Mouse (Mus musculus): Measurements from ENCODE around the gene Vmn1r5. TPM values are rescaled to one million over a fixed set of nuclear protein-coding genes. Genes with fewer than 3 reads are reported as not detected.

The Vmn1r5 gene
- polyA plus RNA-seq (2017; shearing (Covaris generic)), result under 1 TPM; 0.08 to 0.32 TPM

GRCm38 (mm10) chr6:56969973-56970372, at the start of gene Vmn1r5:
Gene Vmn1r5 (plus strand): TSS chr6:56970273.

GRCm38 (mm10) chr6:56923726-56924707, 46.1 kb upstream of the Vmn1r5 start, which contains the start of the genes Nt5c3 and Vmn1r4:
Gene Nt5c3 (minus strand): TSS chr6:56923932.
Gene Vmn1r4 (plus strand): TSS chr6:56924015.

GRCm38 (mm10) chr6:56996943-56997342, 26.9 kb downstream of the Vmn1r5 start, which contains the start of gene Vmn1r6:
Gene Vmn1r6 (plus strand): TSS chr6:56997243.

GRCm38 (mm10) chr6:57025224-57025623, 55.2 kb downstream of the Vmn1r5 start, which contains the start of gene Vmn1r7:
Gene Vmn1r7 (minus strand): TSS chr6:57025324.

GRCm38 (mm10) chr6:57031984-57032383, 61.9 kb downstream of the Vmn1r5 start, which contains the start of gene Vmn1r8:
Gene Vmn1r8 (plus strand): TSS chr6:57032284.

Other genes with a start within 250 kb of the Vmn1r5 start
- 10 to 100 TPM; 61.3 to 73.0 TPM for gene Kbtbd2, start 172.5 kb upstream of the Vmn1r5 start, polyA plus RNA-seq (2017; shearing (Covaris generic))
- gene Fkbp9, start 138.2 kb upstream of the Vmn1r5 start, polyA plus RNA-seq (2017; shearing (Covaris generic)), result under 1 TPM; 0.31 to 0.46 TPM
- gene Nt5c3, start 46.3 kb upstream of the Vmn1r5 start, polyA plus RNA-seq (2017; shearing (Covaris generic)), result 10 to 100 TPM; 80.5 to 80.7 TPM
- gene Vmn1r4, start 46.3 kb upstream of the Vmn1r5 start, polyA plus RNA-seq (2017; shearing (Covaris generic)), result under 1 TPM; 0.07 to 0.22 TPM
- under 1 TPM in 1 of 2 experiments, not detected in 1; 0.42 TPM for gene Vmn1r6, start 27.0 kb downstream of the Vmn1r5 start, polyA plus RNA-seq (2017; shearing (Covaris generic))
- not detected for gene Vmn1r7, start 55.1 kb downstream of the Vmn1r5 start, polyA plus RNA-seq (2017; shearing (Covaris generic))
- under 1 TPM in 1 of 2 experiments, not detected in 1; 0.29 TPM for gene Vmn1r8, start 62.0 kb downstream of the Vmn1r5 start, polyA plus RNA-seq (2017; shearing (Covaris generic))
- gene Vmn1r9, start 96.5 kb downstream of the Vmn1r5 start, polyA plus RNA-seq (2017; shearing (Covaris generic)), result not detected
- gene Vmn1r10, start 139.2 kb downstream of the Vmn1r5 start, polyA plus RNA-seq (2017; shearing (Covaris generic)), result not detected
- gene Vmn1r11, start 163.2 kb downstream of the Vmn1r5 start, polyA plus RNA-seq (2017; shearing (Covaris generic)), result under 1 TPM in 1 of 2 experiments, not detected in 1; 0.84 TPM
- 1 to 10 TPM in 1 of 2 experiments, under 1 TPM in 1; 0.04 to 1.2 TPM for gene Vmn1r12, start 186.6 kb downstream of the Vmn1r5 start, polyA plus RNA-seq (2017; shearing (Covaris generic))
- 1 to 10 TPM in 1 of 2 experiments, under 1 TPM in 1; 0.58 to 1.4 TPM for gene Vmn1r13, start 233.0 kb downstream of the Vmn1r5 start, polyA plus RNA-seq (2017; shearing (Covaris generic))

All from inflammation-experienced regulatory T-cells (primary cell).